Mouse (Mus musculus): ENCODE data around the gene Maco1. TPM values are rescaled to one million over a fixed set of nuclear protein-coding genes. Genes with fewer than 3 reads are reported as not detected.
"Not testable (repeated sequence)": the region's sequence is repeated elsewhere in the genome, so short reads cannot be mapped to it uniquely, and the experiment has no call there.

Maco1 gene
- total RNA-seq, 2 experiments from 2014 or later, result 26.6 to 27.9 TPM

- no peak for DNase-seq
Measured at GRCm38 (mm10) chr4:134858494-134858893, 5.3 kb upstream of the Maco1 start.

DNA sequence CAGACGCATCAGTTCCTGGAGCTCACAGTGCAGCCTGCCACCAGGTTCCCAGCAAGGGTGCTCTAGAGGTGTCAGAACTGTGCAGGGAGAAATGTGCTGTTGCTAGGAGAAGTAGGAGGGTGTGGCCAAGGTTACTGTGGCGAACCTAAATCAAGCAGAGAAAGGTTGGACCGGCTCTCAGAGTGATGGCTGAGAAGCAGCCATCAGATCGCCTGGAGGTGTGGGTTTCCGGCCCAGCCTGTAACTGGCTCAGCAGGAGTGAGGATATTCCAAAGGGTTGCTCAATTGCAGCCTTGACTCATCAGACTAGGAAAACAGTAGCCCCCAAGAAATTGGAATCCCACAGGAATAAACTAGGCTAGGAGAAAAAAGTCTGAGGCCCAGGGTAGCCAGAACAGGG lies 3.4 kb upstream of the Maco1 start:
- no peak for DNase-seq

GRCm38 (mm10) chr4:134856056-134856455 lies 2.9 kb upstream of the Maco1 start:
- no peak for DNase-seq

GRCm38 (mm10) chr4:134855371-134855770 lies 2.2 kb upstream of the Maco1 start:
- no peak for DNase-seq

DNA sequence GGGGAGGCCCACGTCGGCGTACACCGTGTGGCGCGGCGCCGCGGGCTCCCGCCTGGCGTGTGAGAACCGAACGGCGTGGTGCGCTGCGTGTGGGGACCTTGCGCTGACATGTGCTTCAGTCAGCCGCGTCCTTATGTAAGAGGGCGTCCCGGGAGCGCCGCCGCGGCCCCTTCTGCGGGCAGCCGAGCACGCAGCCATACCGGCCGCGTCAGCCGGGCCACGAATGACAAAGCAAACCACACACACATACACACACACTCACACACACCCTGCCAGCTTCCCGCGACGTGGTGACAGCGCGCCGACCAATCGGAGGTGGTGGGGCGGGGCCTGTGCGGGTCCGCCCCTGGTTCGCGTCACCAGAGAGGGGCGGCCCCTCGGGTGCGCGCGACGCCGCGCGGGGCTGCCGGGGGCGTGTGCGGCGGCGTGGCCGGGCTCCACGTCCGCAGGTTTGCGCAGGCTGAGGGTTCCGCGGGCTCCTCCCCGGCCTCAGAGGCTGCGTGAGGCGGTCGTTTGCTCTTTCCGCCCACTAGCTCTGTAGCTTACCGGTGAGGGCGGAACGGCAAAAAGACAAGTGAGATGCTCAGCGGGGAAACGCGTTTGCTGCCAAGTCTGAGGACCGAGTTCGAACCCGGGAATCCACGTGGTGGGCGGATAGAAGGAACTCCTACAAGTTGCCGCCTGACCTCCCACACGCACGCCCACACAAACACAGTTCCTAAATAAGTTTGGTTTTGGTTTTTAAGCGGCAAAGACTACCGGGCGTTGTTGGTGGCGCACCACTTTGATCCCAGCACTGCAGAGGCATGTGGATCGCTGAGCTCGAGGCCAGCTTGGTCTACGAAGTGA lies 716 bp upstream of the Maco1 start:
- peak; percentile 94 for DNase-seq

GRCm38 (mm10) chr4:134852438-134853255 lies 498 bp downstream of the Maco1 start:
- peak; percentile 65 for DNase-seq

- no peak for DNase-seq
Measured at GRCm38 (mm10) chr4:134851876-134852275, 1.3 kb downstream of the Maco1 start.

DNA sequence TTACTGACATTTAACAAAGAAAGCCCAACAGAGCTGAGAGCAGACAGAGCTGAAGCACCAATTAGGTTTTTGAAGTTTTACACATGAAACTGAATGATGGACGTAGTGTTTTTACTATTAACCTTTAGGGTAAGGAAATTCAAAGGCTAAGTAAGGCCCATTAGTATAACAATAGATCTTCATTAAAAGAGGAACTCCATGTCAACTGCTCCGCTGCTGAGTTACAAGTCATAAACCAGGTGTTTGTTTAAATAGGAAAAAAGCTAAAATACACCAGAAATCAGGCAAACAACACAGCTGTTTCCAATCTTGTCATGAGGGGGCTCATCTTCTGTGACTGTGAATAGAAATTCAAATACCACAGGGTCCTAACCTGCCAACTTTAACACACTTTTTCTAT lies 1.9 kb downstream of the Maco1 start:
- no peak for DNase-seq

DNA sequence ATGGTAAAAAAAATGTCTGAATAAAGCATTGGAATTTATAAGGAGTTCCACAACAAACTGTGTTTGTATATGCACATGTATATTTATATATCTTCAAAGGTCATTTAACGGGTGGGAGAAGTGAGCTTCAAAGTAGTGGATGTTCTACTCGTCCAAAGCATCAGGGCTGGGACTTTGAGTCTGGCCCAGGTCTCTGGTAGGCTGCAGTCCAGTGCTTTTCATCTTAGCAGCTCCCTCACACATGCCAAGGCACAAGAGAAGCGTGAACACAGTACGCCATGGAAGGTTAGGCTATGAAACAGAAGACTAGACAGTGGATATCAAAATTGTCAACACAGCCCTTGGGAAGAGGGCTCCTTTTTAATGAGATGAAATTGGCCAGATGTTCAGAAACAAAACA lies 2.6 kb downstream of the Maco1 start:
- no peak for DNase-seq

DNA sequence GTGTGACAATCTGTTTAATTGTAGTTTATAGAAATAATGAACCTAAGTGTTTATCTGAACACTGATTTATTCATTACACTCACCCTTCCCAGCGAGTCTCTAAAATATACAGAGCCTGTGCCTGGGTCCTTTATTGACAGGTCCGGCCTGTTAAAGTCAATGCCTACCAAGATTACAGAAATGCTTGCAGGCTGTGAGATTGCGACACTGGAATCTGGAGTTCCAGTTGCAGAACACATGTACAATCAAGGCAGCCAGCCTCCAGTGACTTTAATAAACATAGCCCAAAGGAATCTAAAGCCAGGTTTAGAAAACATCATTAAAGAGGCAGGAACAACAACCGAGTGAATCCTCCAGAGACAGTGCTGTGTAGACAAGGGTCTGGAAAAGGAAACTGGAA lies 5.6 kb downstream of the Maco1 start:
- DNase-seq, result no peak

DNA sequence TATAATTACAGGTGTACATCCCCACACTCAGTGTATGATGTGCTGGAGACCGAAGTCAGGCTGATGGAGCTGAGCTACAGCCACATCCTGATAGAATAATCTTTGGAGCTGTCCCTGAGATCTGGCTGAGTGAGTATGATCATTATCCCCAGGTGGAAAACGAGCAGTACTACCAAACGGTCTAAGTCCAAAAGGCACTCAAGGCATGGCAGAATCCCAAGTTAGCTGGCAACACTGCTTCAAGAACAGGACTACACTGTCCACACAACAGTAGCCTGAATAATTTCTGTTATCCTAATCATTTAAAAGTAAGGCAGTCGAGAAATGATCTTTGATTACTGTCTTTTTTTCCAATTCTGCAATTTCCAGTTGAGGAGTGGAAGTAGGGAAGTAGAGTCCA lies 9.6 kb downstream of the Maco1 start:
- no peak for DNase-seq

DNA sequence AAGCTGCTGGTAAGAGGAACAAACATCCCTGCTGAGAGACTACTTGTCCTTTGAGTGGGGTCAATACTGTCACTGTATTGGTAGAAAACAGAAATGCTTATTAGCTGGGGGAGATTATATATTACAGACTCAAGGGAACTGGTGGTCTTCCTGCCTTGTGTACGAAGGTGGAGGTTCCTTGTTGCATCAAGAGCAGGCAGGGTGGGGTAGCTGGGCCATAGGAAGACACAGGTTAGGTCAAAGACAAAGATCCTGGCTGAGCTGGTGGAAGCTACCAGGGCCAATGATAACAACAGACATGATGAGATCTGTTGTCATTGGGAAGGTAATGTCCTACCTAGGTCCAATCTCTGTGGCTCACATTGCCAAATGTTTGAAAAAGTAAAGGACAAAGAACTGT lies 12.9 kb downstream of the Maco1 start:
- no peak for DNase-seq

DNA sequence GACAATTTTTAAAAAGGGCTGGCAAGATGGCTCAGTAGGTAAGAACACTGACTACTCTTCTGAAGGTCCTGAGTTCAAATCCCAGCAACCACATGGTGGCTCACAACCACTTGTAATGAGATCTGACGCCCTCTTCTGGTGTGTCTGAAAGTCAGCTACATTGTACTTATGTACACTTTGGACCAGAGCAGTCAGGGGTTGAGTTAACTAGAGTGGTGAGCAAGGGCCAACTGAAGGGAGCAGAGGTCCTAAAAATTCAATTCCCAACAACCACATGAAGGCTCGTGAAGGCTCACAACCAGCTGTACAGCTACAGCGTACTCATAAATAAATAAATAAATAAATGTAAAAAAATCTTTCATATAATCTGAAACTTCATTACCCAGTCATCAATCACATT lies 14.4 kb downstream of the Maco1 start:
- DNase-seq, result not testable (repeated sequence)

DNA sequence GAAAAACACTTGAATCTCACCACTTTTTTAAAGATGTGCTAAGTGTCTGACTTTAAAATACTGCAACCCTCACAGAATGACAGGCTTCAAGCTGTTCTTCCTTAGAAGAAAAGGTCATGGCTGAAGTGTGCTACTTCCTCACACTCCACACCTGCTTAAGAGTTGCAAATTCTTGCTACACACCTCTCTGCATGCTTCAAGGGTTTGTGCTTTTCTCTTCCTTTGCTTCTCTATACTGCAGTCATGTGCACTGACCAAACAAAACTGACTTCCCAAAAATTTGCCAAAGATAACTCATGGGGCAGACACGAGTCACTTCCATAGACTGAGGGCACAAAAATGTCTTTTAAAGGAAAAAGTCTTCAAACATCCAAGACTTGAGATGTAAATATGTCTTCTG lies 14.9 kb downstream of the Maco1 start:
- no peak for DNase-seq

- no peak for DNase-seq
Measured at GRCm38 (mm10) chr4:134835486-134835885, 17.7 kb downstream of the Maco1 start.

GRCm38 (mm10) chr4:134831934-134832333 lies 21.2 kb downstream of the Maco1 start:
- no peak for DNase-seq

DNA sequence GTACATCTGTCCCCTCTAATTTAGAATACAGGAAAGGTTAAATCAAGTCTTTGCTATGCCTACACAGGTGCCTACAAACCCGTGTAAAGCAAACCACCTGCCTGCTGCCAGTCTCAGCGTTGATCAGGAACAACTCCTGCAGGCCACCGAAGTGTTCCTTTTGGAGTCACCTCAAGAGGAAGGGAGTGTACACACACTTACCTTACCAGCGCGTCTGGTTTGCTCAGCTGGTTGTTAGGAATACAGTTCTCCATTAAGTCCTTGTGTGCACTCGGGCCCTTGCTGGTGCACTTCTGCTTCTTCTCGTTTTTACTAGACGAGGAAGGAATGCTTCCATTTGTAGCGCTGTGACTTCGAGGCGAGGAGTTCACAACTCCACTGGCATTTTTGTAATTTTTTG lies 25.3 kb downstream of the Maco1 start:
- DNase-seq, result no peak

DNA sequence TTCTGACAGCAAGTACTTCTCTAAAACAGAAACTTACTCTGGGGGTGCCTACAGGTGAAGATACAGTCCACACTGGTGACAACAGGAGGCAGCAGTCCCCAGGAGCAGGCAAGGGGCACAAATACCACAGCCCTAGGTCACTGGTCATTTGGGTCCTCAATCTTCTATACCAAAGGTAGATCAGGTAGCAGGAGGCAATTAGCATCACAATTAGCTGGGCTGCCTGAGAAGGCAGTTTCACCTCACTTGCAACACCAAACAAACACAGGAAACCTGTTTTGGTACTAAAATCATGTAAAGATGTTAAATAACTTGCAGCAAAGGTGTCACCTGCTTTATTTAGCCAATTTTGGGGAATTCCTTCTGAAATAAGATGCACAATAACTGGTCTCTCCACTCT lies 26.8 kb downstream of the Maco1 start:
- DNase-seq, result no peak

GRCm38 (mm10) chr4:134825864-134826263 lies 27.3 kb downstream of the Maco1 start:
- not testable (repeated sequence) for DNase-seq

GRCm38 (mm10) chr4:134823560-134823959 lies 29.6 kb downstream of the Maco1 start:
- no peak for DNase-seq

- no peak for DNase-seq
Measured at GRCm38 (mm10) chr4:134821061-134821460, 32.1 kb downstream of the Maco1 start.

- no peak for DNase-seq
Measured at GRCm38 (mm10) chr4:134817706-134818105, 35.4 kb downstream of the Maco1 start.

DNA sequence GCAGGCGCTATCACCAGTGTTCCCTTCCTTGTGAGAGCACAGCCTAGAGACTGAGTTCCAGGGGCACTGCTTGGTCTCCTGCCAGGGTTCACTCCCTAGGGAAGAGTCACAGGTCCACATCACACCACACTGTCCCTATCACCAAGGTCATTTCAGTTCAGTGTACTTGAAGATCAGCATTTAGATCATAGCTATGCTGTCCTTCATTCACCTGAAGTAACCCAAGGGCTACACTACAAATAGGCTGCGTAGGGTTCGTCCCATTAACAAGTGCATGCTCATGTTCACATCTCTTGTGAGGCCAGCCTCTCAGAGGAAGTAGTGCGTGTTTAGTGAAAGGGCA lies 38.9 kb downstream of the Maco1 start:
- DNase-seq, result peak; percentile 42

Measured in heart, postnatal 4 days (tissue).